Mouse (Mus musculus): ENCODE data around the gene Ablim1.

Gene Ablim1

DNA sequence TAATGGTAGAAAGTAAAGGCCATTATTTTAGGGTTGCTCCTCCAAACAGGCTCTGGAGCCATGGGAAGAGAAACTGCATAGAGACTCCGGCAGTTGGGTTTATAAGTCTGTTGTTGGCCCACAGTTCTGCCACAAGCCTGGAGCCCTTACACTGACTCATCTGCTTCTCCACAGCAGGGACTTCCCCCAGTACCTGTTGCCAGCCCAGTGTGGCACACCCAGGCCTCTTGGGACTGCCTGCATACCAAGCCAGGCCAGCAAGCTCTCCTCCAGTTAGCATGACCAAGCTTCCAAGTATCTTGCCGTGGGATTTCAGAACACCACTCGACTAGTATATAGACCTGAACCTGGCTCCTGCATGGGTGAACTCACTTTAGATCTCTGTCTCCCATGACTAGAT, 299.9 kb downstream of the Ablim1 start:
- TF ChIP-seq GATA4 (IDR thresholded peaks at IDR 0.05; ENCODE audit: insufficient replicate concordance, low read length): no peak

DNA sequence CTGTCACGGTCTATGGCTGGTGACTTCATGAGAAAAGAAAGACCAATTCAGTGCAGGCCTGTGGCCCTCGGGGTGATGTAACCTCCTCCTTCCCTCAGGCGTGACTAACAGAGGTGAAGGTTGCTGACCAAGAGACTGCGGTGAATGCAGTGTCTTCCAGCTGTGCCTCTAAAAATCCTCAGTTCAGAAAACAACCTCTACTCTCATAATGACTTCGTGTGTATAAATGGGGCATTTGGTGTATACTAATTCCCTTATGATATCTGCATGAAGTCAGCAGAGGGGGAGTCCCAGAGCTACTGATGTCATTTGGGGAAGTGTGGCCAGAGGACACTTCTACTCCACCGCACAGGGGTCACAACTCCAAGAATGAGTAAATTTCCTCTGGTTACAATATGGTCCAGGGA, 301.4 kb downstream of the Ablim1 start:
- TF ChIP-seq GATA4 (IDR thresholded peaks at IDR 0.05; ENCODE audit: insufficient replicate concordance, low read length): no peak

DNA sequence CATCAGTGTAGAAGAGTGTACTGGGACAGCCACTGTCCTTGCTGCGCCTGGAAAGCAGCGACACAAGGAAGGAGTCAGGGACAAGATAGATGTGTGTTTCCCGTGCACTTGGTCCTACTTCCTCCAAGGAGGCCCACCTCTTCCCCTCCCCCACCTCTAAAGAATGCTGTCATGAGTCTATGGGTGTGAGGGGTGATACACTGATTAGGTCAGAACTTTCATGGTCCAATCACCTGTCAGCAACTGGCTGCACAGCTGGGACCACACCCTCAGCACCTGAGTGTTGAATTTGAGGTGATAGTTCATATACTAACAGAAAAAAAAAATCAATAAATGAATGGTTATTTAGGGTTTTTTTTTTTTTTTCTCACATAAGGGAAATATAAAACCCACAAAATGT, 302.7 kb downstream of the Ablim1 start:
- TF ChIP-seq GATA4 (IDR thresholded peaks at IDR 0.05; ENCODE audit: insufficient replicate concordance, low read length): no peak

DNA sequence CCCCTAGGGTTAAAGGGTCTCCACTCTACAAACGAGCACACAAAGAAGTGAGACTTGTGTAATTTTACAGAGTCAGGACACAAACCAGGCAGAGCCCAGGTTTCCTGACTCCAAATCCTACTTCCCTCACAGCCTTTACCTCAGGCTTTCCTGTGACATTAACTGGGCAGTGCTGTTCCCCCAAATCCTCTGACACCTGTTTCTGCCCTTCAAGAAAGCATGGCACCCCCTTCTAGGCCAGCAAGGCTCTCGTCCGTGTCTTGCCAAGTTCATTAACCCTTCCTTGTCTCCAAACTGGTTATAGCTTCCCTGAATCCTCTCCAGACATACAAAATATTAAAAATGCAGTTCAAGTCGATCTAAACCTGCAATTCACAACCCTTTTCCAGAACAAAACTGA, 304.7 kb downstream of the Ablim1 start:
- TF ChIP-seq GATA4 (IDR thresholded peaks at IDR 0.05; ENCODE audit: insufficient replicate concordance, low read length): no peak

DNA sequence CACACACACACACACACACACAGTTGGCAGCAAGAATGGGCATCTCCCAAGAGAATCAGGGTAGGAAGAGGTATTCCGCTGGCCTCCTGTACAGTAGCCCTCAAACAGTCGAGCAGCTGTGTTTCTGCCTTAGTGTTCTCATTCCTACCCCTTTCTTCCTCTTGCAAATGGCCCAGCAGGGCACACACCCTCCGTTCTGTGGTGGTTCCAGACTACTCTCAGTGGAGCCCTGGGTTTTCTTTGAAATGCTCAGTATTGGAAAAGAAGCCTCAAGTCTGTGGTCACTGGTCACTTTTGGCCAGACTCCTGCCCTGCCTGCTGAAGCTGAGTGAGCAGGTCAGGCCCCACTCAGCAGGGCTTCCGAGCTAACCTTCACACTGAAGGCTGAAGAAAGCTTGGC, 305.1 kb downstream of the Ablim1 start:
- TF ChIP-seq GATA4 (IDR thresholded peaks at IDR 0.05; ENCODE audit: insufficient replicate concordance, low read length): no peak

DNA sequence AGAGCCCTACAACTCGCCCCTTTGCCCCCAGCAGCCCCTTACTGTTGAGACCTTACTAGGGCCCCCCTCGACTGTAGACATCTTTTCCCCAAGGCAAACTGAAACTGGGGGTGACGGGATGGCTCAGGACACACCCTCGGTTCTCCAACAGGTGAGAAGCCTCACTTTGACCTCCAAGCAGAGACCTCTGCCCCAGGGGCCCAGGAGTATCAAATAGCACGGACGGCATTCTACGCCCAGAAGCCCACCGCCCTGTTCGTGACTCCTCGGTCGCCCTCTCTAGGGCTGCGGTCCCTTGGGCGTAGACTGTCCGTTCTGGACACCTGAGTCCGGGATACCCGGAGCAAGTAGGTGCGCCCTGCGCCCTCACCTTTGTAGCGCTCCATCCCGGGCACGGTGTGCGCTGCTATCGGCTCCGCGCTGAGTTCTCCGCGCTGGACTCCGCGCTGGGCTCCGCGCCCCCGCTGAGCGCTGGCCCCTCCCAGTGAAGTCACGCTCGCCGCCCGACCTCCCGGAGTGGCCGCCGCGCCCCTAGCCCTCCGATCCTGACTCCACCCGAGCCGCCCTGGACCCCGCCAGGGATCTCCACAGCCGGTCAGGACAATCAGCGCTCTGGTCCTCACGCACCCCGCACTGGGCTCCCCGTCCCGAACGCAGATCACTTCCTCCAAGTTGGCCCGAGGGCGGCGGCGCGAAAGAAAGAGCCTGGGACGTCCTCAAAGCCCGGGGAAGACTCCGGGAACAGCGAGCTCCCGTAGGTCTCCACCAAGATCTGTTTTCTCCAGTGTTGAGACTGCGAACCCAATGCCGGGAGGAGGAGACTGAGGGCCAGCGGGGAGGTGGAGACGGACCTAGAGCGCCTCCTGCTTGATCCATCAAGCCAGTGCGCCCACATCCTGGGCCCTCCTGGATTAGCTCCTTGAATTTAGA, 306.7 kb downstream of the Ablim1 start, which contains the start of gene Afap1l2:
Gene Afap1l2, minus strand, starts transcription at position 448 of the 930 bp plus-strand sequence.
- no peak for TF ChIP-seq GATA4 (IDR thresholded peaks at IDR 0.05; ENCODE audit: insufficient replicate concordance, low read length)

DNA sequence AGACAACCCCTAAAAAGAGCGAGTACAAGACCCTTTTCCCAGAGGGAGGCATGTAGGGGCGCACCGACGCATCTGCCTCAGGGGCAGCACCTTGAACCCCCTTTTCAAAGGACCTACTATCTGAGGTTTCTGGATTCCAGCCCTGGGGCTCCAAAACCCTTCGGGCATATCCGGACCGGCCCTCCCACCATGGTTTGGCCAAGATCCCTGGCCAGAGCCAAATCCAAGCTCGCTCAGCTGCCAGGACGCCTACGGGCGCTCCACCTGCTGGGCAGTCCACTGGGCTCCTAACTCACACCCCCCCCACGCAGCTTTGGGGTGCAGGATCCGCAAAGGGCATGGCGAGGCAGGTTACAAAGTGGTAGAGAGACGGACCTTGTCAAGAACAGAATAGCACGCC, 307.4 kb downstream of the Ablim1 start:
- no peak for TF ChIP-seq GATA4 (IDR thresholded peaks at IDR 0.05; ENCODE audit: insufficient replicate concordance, low read length)

DNA sequence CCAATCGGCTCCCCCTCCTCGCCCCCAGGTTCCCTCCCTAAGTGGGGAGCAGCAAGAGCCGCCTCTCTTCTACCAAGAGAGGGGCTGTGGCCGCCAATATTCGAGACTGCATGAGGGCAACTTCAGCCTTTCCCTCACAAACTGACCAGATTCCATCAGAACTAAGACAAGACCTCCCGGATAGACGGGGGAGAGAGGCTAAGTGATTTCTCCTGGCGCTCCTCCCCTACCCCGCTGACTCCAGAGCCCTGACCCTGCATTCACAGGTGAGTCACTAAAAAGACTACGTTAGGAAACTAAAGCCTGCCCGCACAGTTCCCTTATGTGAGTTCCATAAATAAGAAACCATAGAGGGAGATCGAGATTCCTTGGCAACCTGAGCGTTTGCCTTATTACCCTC, 307.9 kb downstream of the Ablim1 start:
- TF ChIP-seq GATA4 (IDR thresholded peaks at IDR 0.05; ENCODE audit: insufficient replicate concordance, low read length): no peak

DNA sequence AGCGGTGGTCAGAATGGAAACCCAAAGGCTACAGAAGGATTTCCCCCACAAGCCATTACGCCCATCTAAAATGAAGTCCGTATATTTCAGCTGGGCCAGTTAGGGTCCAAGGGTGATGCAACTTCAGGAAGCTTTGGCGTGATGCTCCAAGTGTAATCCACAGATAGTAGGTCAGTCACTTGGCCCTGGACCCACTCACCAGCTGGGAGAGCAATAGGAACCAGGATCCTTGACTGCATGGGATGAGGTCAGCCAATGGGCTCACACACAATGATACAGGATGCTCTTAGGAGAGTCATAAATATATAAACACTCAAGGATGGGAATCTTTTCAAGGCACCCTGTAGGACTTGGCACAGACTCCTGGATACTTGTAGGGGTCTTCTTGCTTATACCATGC, 309.7 kb downstream of the Ablim1 start:
- TF ChIP-seq GATA4 (IDR thresholded peaks at IDR 0.05; ENCODE audit: insufficient replicate concordance, low read length): no peak

DNA sequence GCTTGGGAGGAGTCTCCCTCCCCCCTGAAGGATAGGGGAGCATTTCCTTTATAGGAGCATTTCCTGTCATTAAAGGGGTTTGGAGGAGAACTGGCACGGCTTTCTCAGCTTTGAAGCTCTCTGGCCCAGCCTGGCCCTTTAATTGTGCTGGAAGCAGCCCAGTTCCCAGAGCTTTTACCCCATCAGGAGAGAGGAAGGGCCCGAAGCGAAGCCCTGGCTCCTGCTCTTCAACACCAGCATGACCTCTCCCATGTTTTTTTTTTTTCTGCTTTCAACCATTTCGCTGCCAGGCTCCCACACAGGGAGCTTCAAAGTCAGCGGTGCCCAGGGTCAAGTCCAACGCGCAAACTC, 311.3 kb downstream of the Ablim1 start:
- TF ChIP-seq GATA4 (IDR thresholded peaks at IDR 0.05; ENCODE audit: insufficient replicate concordance, low read length): no peak

DNA sequence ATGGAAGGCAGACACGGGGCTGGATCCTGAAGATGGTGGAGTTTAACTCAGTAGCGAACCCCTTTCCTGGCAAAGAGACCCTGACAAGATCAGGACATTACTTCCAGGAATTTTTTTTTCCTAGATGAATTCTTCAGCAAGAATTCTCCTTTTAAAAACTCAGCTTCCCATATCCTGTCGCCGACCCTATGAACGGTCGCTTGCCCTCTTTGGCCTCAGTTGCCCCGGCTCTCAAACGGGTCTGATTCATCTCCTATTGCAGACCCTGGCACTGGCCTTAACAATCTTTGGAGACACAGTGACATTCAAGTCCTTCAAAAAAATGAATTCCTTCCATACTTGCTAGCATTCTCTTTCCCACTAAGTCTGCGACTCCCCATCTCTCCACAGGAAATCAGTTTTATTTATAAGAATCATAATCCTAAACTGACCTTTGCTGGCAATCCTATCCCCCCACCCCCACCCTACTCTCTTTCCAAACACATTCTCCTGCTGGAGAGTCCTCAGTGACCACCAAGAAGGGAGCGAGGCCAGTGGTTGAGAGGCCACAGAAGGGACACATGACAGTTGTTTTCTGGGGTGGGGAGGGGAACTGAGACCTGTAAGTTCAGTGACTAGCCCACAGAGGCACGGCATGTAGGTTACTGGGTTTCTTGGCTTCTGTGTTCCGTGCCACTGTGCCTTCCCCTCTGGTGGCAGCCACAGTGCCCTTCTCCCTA, 311.8 kb downstream of the Ablim1 start:
- no peak for TF ChIP-seq GATA4 (IDR thresholded peaks at IDR 0.05; ENCODE audit: insufficient replicate concordance, low read length)

DNA sequence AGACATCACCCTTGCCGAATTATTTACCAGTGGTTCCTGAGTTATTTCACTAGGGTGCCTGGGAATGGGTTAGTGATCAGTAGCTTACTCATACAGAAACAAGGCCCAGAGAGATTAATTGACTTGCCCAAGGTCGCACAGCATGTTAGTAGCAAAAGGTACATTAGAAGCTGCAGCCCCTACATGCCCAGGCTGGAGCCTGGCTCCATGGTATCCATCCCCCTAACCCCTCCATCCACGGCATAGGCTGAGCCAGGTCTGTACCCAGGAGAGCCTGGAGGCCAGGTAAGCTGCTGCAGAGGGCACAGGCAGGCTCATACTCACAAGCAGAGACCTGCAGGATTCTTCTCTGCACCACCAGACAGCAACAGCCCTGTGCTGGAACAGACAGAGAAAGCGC, 312.8 kb downstream of the Ablim1 start:
- TF ChIP-seq GATA4 (IDR thresholded peaks at IDR 0.05; ENCODE audit: insufficient replicate concordance, low read length): no peak

DNA sequence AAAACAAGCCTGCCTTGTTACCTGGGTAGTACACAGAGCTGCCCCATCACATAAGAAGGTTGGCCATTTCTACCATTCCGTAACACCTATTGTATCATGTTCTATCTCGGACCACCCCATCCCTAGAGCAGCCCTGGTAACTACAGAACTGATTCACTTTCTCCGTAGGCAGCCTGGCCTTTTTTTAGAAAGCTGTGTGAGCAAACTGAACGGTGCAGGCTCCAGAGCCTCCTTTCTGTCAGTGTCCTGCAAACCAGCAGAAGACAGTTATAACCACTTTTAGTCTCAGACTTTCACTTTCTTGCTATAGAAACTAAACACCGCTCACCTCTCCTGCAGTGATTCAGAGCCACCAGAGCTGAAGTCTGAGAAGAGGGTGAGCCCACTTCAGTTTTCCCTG, 314.1 kb downstream of the Ablim1 start:
- TF ChIP-seq GATA4 (IDR thresholded peaks at IDR 0.05; ENCODE audit: insufficient replicate concordance, low read length): no peak

DNA sequence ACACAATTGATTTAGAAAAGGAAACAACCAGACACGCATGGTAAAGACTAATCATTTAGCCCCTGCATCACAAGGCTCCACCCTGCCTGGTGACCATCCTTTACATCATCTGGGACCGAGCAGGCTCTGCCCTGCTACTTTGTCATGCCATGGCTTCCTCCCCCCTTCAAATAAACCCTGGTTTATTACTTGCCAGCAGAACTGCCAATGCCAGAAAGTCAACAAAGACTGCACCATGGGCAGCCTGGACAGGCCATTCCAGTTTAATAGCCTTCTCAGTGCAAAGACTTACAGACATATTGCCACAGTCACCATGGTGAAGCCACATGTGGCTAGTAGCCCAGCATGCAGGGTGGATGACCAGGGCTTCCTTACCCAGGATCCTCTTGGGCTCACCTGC, 314.9 kb downstream of the Ablim1 start:
- TF ChIP-seq GATA4 (IDR thresholded peaks at IDR 0.05; ENCODE audit: insufficient replicate concordance, low read length): no peak

DNA sequence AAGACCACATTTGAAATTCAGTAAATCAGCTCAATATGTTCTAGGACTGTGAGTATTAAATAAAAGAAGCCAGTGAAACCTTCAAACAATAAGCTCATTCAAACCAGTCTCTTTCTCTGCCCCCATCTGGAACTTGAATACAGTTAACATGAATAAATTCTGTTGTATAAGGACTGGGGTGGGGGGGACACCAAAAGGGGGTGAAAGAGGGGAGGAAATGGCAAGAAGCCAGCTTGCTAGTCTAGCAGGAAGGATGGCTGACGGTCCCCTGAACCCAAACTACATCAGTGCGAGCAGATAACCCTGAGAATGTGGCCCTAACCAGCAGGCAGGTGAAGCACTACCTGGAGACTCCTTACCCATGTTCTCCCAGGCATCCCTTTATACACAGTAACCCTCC, 315.8 kb downstream of the Ablim1 start:
- no peak for TF ChIP-seq GATA4 (IDR thresholded peaks at IDR 0.05; ENCODE audit: insufficient replicate concordance, low read length)

DNA sequence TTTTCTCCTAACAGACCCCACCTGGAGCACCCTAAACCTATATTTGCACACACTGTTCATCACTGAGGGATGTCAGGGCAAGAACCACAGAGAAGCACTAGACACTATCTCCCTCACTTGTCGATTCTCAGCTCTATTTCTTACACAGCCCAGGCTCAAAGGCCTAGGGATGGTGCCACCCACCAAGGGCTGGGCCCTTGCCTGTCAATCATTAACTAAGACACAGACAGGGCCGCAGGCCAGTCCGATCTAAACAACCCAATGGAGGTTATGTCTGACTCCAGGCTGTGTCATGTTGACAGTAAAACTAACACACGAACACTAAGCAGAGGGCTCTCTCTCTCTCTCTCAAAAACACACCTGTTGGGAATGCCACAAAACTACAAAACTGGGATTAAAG, 316.4 kb downstream of the Ablim1 start:
- no peak for TF ChIP-seq GATA4 (IDR thresholded peaks at IDR 0.05; ENCODE audit: insufficient replicate concordance, low read length)
